Mouse (Mus musculus): ENCODE results near the gene Efnb3.
"Not testable (repeated sequence)": the region's sequence is repeated elsewhere in the genome, so short reads cannot be mapped to it uniquely, and the experiment has no call there.

The Efnb3 gene

GRCm38 (mm10) chr11:69549060-69549656, 10.8 kb downstream of the Efnb3 start, which contains the start of gene Dnah2:
TSS of gene Dnah2 (minus strand) at chr11:69549110.
- no peak for DNase-seq

- peak; percentile 23 for DNase-seq
These were observed 12.9 kb downstream of the Efnb3 start for GRCm38 (mm10) chr11:69547071-69547470.

- peak; percentile 71 for DNase-seq
These were observed 13.5 kb downstream of the Efnb3 start for GRCm38 (mm10) chr11:69546423-69547053.

- DNase-seq: no peak
These were observed 14.0 kb downstream of the Efnb3 start for GRCm38 (mm10) chr11:69545957-69546356.

- DNase-seq: no peak
These were observed 16.4 kb downstream of the Efnb3 start for GRCm38 (mm10) chr11:69543598-69543997.

GRCm38 (mm10) chr11:69541741-69542140, 18.3 kb downstream of the Efnb3 start:
- not testable (repeated sequence) for DNase-seq

GRCm38 (mm10) chr11:69540700-69541099, 19.3 kb downstream of the Efnb3 start:
- DNase-seq: no peak

- no peak for DNase-seq
These were observed 25.0 kb downstream of the Efnb3 start for GRCm38 (mm10) chr11:69534990-69535389.

GRCm38 (mm10) chr11:69532480-69533150, 27.4 kb downstream of the Efnb3 start:
- DNase-seq: no peak

GRCm38 (mm10) chr11:69530755-69531154, 29.2 kb downstream of the Efnb3 start:
- not testable (repeated sequence) for DNase-seq

GRCm38 (mm10) chr11:69530281-69530680, 29.7 kb downstream of the Efnb3 start:
- DNase-seq: not testable (repeated sequence)

GRCm38 (mm10) chr11:69528031-69528390, 32.0 kb downstream of the Efnb3 start:
- DNase-seq: no peak

GRCm38 (mm10) chr11:69527098-69528030, 32.6 kb downstream of the Efnb3 start:
- no peak for DNase-seq

- DNase-seq: no peak
These were observed 33.4 kb downstream of the Efnb3 start for GRCm38 (mm10) chr11:69526631-69527030.

- no peak for DNase-seq
These were observed 34.3 kb downstream of the Efnb3 start for GRCm38 (mm10) chr11:69525661-69526060.

GRCm38 (mm10) chr11:69523651-69524050, 36.4 kb downstream of the Efnb3 start:
- DNase-seq: no peak

- no peak for DNase-seq
These were observed 38.4 kb downstream of the Efnb3 start for GRCm38 (mm10) chr11:69521526-69522149.

- DNase-seq: no peak
These were observed 40.0 kb downstream of the Efnb3 start for GRCm38 (mm10) chr11:69519976-69520375.

- DNase-seq: no peak
These were observed 43.3 kb downstream of the Efnb3 start for GRCm38 (mm10) chr11:69516661-69517060.

GRCm38 (mm10) chr11:69516151-69516640, 43.8 kb downstream of the Efnb3 start:
- DNase-seq: no peak

GRCm38 (mm10) chr11:69513840-69514239, 46.2 kb downstream of the Efnb3 start:
- peak; percentile 50 for DNase-seq

GRCm38 (mm10) chr11:69510796-69511496, 49.1 kb downstream of the Efnb3 start:
- DNase-seq: no peak
